Mouse (Mus musculus): Measurements from ENCODE around the gene 2310030G06Rik.

GRCm38 (mm10) chr9:50752784-50753615, 6.7 kb upstream of the 2310030G06Rik start:
- TF ChIP-seq ZNF384 (IDR thresholded peaks at IDR 0.05; ENCODE audit: low read depth, low read length) = no peak
- TF ChIP-seq CHD2 (IDR thresholded peaks at IDR 0.05; ENCODE audit: low read depth, low read length) = no peak

Measured in ES-E14 (cell line).